Mouse (Mus musculus): ENCODE data around the gene Mterf4. TPM values are rescaled to one million over a fixed set of nuclear protein-coding genes. Genes with fewer than 3 reads are reported as not detected.
A peak's percentile ranks its signal among the peaks of the same experiment; 100 is the strongest.
"Not testable (repeated sequence)": the region's sequence is repeated elsewhere in the genome, so short reads cannot be mapped to it uniquely, and the experiment has no call there.

Gene Mterf4
- 10 to 100 TPM; 14.7 to 14.9 TPM for total RNA-seq (2021)
- long read RNA-seq, experiment 1, transcript Mterf4-201 (4 exons, 1,366 nt): major isoform, 5 of 11 reads
- long read RNA-seq, experiment 1, partial matches to known transcripts: 1 of 11 reads
- long read RNA-seq, experiment 1, other reads (novel, unspliced or antisense): 2 of 11 reads
- long read RNA-seq, experiment 2, transcript Mterf4-201 (4 exons, 1,366 nt): major isoform, 8 of 11 reads
- long read RNA-seq, experiment 2, partial matches to known transcripts: 0 of 11 reads
- long read RNA-seq, experiment 2, other reads (novel, unspliced or antisense): 0 of 11 reads

GRCm38 (mm10) chr1:93305581-93306337 is at the start of gene Mterf4:
Mterf4 (minus strand) TSS chr1:93305915.
- DNase-seq: peak; percentile 77 to 84
- intact Hi-C loops (cut with DNase I): no loop called here

GRCm38 (mm10) chr1:93352724-93353123 is 47.0 kb upstream of the Mterf4 start:
- intact Hi-C loops (cut with DNase I): no loop called here

GRCm38 (mm10) chr1:93349701-93350100 is 44.0 kb upstream of the Mterf4 start:
- no peak for DNase-seq
- intact Hi-C loops (cut with DNase I): loop anchor here (10.0 kb wide), 2 partner anchors 125 to 395 kb away; partner anchors contain the start of genes Gpr35 and Hdlbp

More at GRCm38 (mm10) chr1:93352724-93353123, 47.0 kb upstream of the Mterf4 start:
- DNase-seq: no peak

GRCm38 (mm10) chr1:93347176-93347575 is 41.5 kb upstream of the Mterf4 start:
- no peak for DNase-seq
- intact Hi-C loops (cut with DNase I): loop anchor here (10.0 kb wide), 2 partner anchors 128 to 392 kb away; partner anchors contain the start of genes Gpr35 and Hdlbp

GRCm38 (mm10) chr1:93343504-93344047 is 37.9 kb upstream of the Mterf4 start:
- peak; percentile 91 to 94 for DNase-seq
- intact Hi-C loops (cut with DNase I): loop anchor here (2.0 to 10.0 kb wide), 5 partner anchors 106 to 389 kb away; partner anchors contain the start of genes Farp2, Gpr35, Hdlbp and Sned1

GRCm38 (mm10) chr1:93342648-93343503 is 37.2 kb upstream of the Mterf4 start, which contains the start of the genes Ppp1r7 and Pask:
Ppp1r7 (plus strand) TSS chr1:93342854.
Pask (minus strand) TSS chr1:93343482.
- intact Hi-C loops (cut with DNase I): loop anchor here (2.0 to 10.0 kb wide), 5 partner anchors 106 to 388 kb away; partner anchors contain the start of genes Farp2, Gpr35, Hdlbp and Sned1
- DNase-seq: peak; percentile 92 to 95

- no peak for DNase-seq
- intact Hi-C loops (cut with DNase I): no loop called here
These were observed 28.9 kb upstream of the Mterf4 start for GRCm38 (mm10) chr1:93334621-93335020.

GRCm38 (mm10) chr1:93326446-93326845 is 20.7 kb upstream of the Mterf4 start:
- no peak for DNase-seq
- intact Hi-C loops (cut with DNase I): no loop called here

- intact Hi-C loops (cut with DNase I): no loop called here
- DNase-seq: no peak
These were observed 18.3 kb upstream of the Mterf4 start for GRCm38 (mm10) chr1:93323973-93324372.

GRCm38 (mm10) chr1:93300578-93300977 is 5.1 kb downstream of the Mterf4 start:
- peak; percentile 20 to 31 for DNase-seq
- intact Hi-C loops (cut with DNase I): no loop called here

GRCm38 (mm10) chr1:93299791-93300190 is 5.9 kb downstream of the Mterf4 start:
- intact Hi-C loops (cut with DNase I): no loop called here

GRCm38 (mm10) chr1:93294491-93294890 is 11.2 kb downstream of the Mterf4 start:
- intact Hi-C loops (cut with DNase I); DNase-seq: not testable (repeated sequence)

More at GRCm38 (mm10) chr1:93299791-93300190, 5.9 kb downstream of the Mterf4 start:
- no peak for DNase-seq

GRCm38 (mm10) chr1:93292006-93292405 is 13.7 kb downstream of the Mterf4 start:
- DNase-seq: no peak
- intact Hi-C loops (cut with DNase I): no loop called here

GRCm38 (mm10) chr1:93291591-93291990 is 14.1 kb downstream of the Mterf4 start:
- DNase-seq: no peak
- intact Hi-C loops (cut with DNase I): no loop called here

GRCm38 (mm10) chr1:93290956-93291355 is 14.8 kb downstream of the Mterf4 start:
- intact Hi-C loops (cut with DNase I): no loop called here
- DNase-seq: no peak

GRCm38 (mm10) chr1:93289678-93290214 is 16.0 kb downstream of the Mterf4 start:
- DNase-seq: no peak
- intact Hi-C loops (cut with DNase I): loop anchor here (5.0 kb wide), 1 partner anchor 112 kb away; no protein-coding TSS in a partner anchor

GRCm38 (mm10) chr1:93277041-93277440 is 28.7 kb downstream of the Mterf4 start:
- no peak for DNase-seq
- intact Hi-C loops (cut with DNase I): no loop called here

- intact Hi-C loops (cut with DNase I): no loop called here
- DNase-seq: no peak
These were observed 30.2 kb downstream of the Mterf4 start for GRCm38 (mm10) chr1:93275561-93275960.

GRCm38 (mm10) chr1:93272409-93272821 is 33.3 kb downstream of the Mterf4 start:
- DNase-seq: peak; percentile 31 to 58
- intact Hi-C loops (cut with DNase I): loop anchor here (5.0 kb wide), 1 partner anchor 100 kb away; no protein-coding TSS in a partner anchor

Data from heart, postnatal 14 days (tissue).